Mouse (Mus musculus) brain, embryonic 14.5 days (tissue): ENCODE measurements at regions not wholly inside any gene's neighbourhood (a gene's known extent, or its start where the extent isn't known, plus 50 kb on each side); places are given as distances from the start of the nearest gene placed in this dataset.

Experiments used
- CTCF ChIP-seq: fragments of 200-500 bp; IDR thresholded peaks from 2 replicates; pipeline ENCODE4 v1.5.1; 2012; ENCODE audit warnings: inconsistent platforms, mild to moderate bottlenecking, moderate library complexity, borderline replicate concordance; ENCODE audit not compliant: insufficient read depth, insufficient read length; ENCODE audit errors: extremely low read depth
- POLR2A ChIP-seq: fragments of 200-500 bp; IDR thresholded peaks from 2 replicates; pipeline ENCODE4 v1.6.1; 2012; ENCODE audit warnings: mild to moderate bottlenecking, inconsistent platforms, borderline replicate concordance; ENCODE audit not compliant: poor library complexity, insufficient read depth, insufficient read length, severe bottlenecking; ENCODE audit errors: extremely low read depth

- no peak for TF ChIP-seq CTCF
- no peak for TF ChIP-seq POLR2A
Measured at GRCm38 (mm10) chr12:31173512-31173911, 67.1 kb upstream of the Gm6993 start.
